Mouse (Mus musculus) embryo, embryonic 11.5 days (tissue): ENCODE results near the gene Arl6ip5.
"Not testable (repeated sequence)": the region's sequence is repeated elsewhere in the genome, so short reads cannot be mapped to it uniquely, and the experiment has no call there.

Experiments used
- DNase-seq: peaks from one replicate; pipeline ENCODE4 v3.0.0-alpha.2; 2012; ENCODE audit warnings: low read depth, low spot score

The Arl6ip5 gene

GRCm38 (mm10) chr6:97223566-97223965 is 13.1 kb downstream of the Arl6ip5 start:
- DNase-seq: no peak

GRCm38 (mm10) chr6:97224505-97224904 is 14.0 kb downstream of the Arl6ip5 start:
- no peak for DNase-seq

- no peak for DNase-seq
Observed at GRCm38 (mm10) chr6:97226083-97226491, 15.6 kb downstream of the Arl6ip5 start.

GRCm38 (mm10) chr6:97227067-97227847 is 16.8 kb downstream of the Arl6ip5 start:
- no peak for DNase-seq

- DNase-seq: no peak
Observed at GRCm38 (mm10) chr6:97234911-97235668, 24.6 kb downstream of the Arl6ip5 start.

GRCm38 (mm10) chr6:97236088-97236487 is 25.6 kb downstream of the Arl6ip5 start:
- DNase-seq: no peak

GRCm38 (mm10) chr6:97239360-97239759 is 28.9 kb downstream of the Arl6ip5 start:
- DNase-seq: no peak

GRCm38 (mm10) chr6:97240092-97240491 is 29.6 kb downstream of the Arl6ip5 start:
- no peak for DNase-seq

GRCm38 (mm10) chr6:97242522-97242921 is 32.0 kb downstream of the Arl6ip5 start:
- DNase-seq: no peak

GRCm38 (mm10) chr6:97245200-97245599 is 34.7 kb downstream of the Arl6ip5 start:
- DNase-seq: no peak

GRCm38 (mm10) chr6:97250966-97251365 is 40.5 kb downstream of the Arl6ip5 start:
- DNase-seq: peak; percentile 41

GRCm38 (mm10) chr6:97252086-97252485 is 41.6 kb downstream of the Arl6ip5 start:
- DNase-seq: no peak

- no peak for DNase-seq
Observed at GRCm38 (mm10) chr6:97252711-97253221, 42.3 kb downstream of the Arl6ip5 start, which contains the start of gene Lmod3. TSS of gene Lmod3 (minus strand) at chr6:97252759.

- DNase-seq: no peak
Observed at GRCm38 (mm10) chr6:97258489-97258888, 48.0 kb downstream of the Arl6ip5 start.

- DNase-seq: not testable (repeated sequence)
Observed at GRCm38 (mm10) chr6:97259926-97260325, 49.4 kb downstream of the Arl6ip5 start.

- DNase-seq: no peak
Observed at GRCm38 (mm10) chr6:97262229-97262628, 51.7 kb downstream of the Arl6ip5 start.

- not testable (repeated sequence) for DNase-seq
Observed at GRCm38 (mm10) chr6:97263750-97264149, 53.3 kb downstream of the Arl6ip5 start.

GRCm38 (mm10) chr6:97265240-97265639 is 54.8 kb downstream of the Arl6ip5 start:
- no peak for DNase-seq

GRCm38 (mm10) chr6:97265705-97266104 is 55.2 kb downstream of the Arl6ip5 start:
- no peak for DNase-seq

- DNase-seq: no peak
Observed at GRCm38 (mm10) chr6:97266661-97267060, 56.2 kb downstream of the Arl6ip5 start.

GRCm38 (mm10) chr6:97267132-97267531 is 56.6 kb downstream of the Arl6ip5 start:
- DNase-seq: no peak

GRCm38 (mm10) chr6:97269596-97269995 is 59.1 kb downstream of the Arl6ip5 start:
- DNase-seq: no peak
